Mouse (Mus musculus): ENCODE results near the gene Spty2d1.

The Spty2d1 gene

DNA sequence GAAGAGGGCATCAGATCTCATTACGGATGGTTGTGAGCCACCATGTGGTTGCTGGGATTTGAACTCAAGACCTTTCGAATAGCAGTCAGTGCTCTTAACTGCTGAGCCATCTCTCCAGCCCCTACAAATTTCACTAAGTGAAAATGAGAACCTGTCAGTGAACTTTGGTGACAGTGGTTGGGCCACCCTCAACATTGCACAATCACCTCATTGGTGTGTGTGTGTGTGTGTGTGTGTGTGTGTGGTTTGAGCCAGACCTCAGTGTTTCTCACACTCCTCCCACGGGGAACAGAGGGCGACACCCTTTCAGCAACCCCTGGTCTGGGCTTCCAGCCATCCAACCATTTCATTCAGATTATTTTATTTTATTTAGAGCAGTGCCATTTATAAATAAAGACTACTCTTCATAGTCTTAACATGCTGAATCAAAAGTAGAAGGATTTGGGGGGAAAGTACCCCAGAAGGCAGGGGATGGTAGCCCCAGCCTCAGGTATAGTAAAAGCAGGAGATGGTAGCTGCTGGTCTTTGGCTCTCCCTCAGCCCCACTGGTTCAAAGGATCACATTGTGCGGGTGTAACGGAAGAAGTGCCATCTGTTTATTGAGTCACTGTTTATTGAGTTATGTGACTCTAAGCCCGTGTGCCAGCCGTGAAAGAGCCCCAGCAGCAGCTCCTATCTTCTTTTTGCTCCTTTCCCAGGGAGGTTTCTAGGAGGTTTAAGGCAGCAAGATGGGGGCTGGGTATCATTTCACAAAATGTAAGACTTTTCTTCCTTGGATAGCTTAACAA is 22.3 kb downstream of the Spty2d1 start:
- DNase-seq: no peak

DNA sequence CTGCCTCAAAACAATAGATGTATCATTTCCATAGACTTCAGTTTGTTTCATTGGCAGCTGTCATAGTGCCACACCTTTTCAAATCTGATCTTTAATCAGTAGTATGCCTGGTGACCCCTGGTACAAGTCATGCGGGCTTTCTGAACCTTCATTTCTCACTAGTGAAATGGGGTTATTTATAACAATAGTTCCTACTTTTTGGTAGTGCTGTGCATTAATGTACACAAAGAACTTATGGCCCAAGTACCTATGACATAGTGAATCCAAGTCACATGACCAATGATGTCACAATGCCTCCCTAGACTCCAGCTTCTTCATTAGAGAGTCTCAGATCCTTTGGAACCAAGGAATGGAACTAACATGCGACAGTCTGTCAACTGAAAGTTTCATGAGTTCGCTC is 24.9 kb downstream of the Spty2d1 start, which contains the start of gene Gm9999:
Gene Gm9999 (plus strand): TSS at position 301 of the 400 bp plus-strand sequence.
- no peak for DNase-seq

GRCm38 (mm10) chr7:46975456-46975855 is 32.8 kb downstream of the Spty2d1 start:
- DNase-seq: no peak

DNA sequence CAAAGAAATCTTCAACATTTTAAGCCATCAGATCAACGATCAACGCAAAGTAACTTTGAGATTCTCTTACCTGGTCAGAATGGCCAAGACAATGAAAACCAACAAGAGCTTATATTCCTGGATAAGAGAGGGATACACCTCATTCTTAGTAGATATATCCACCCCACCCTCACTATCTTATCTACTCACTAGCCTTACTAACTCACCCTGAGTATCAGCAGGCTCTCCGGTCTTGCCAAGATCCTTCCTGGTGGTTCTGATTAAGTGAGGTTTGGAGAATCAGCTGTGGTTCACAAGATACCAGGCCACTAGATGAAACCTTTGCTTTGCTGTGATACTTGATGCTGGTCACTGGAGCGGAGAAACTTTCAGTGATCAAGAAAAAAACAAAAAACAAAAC is 33.6 kb downstream of the Spty2d1 start:
- no peak for DNase-seq

DNA sequence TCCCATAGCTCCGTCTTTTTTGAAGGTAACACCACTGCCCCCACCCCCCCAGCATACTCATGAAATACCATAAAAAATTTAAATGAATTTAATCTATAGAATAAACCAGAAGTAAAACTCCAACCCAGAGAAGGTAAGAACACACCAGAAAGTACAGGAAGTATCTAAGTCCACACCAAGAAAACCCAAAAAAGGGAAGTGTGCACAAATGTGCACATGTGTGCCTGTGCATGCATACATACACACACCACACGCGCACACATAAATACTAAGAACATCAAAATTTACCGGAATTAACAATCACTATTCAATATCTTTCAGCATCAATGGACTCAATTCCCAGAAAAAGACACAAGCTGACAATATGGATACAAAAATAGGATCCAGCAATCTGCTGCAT is 38.3 kb downstream of the Spty2d1 start:
- no peak for DNase-seq

DNA sequence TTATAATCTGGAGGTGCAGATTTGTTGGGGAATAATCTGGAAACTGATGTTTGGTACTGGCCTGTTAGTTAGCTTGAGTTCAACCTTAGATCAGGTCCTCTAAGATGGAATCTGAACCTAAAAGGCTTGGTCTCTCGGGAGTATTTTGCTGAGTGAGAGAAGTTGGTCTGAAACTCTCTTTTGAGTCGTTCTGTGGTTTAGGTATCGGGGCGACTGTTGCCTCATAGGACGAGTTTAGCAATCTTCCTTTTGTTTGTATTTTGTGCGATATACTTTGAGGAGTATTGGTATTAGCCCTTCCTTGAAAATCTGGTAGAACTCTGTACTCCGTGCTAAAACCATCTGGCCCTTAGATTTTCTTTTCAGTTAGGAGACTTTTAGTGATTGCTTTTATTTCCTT is 44.1 kb downstream of the Spty2d1 start:
- DNase-seq: no peak

DNA sequence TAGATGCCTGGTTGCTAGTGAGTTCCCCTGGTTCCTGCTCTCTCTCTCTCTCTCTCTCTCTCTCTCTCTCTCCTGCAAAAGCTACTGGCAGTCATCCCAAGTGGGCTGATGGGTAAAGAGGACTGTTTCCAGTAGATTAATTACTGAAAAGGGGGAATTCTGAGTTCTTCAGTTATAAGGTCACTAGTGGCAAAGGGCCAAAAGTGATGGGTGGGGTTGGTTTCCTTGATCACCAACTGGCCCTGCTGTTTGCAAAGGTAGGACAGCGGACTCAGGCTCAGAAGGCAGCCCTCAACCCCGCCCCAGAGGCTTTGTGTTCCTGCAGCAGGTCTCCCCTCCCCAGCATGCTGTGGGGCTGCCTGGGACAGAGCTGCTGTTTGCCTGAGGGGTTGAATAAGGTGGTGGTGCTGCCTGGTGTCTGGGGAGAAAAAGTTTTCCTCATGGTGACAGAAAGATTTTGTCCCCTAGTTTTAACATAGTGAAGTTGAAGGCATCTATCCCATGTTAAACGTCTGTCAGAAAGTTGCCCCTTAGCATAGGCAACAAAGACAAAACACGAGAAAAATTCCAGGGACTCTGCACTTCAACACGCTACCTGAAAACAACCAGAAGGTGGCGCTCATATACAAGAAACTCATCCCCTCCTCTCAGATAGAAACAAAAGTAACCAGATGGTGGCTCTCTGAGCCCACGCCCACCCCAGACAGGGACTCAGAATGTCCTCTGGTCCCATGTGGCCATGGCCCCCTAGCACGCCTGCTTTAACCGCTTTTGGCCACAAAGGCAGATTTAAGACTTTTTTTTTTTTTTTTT is 45.2 kb downstream of the Spty2d1 start:
- peak; percentile 59 for DNase-seq

- no peak for DNase-seq
Measured at GRCm38 (mm10) chr7:46962132-46962531, 46.1 kb downstream of the Spty2d1 start.

DNA sequence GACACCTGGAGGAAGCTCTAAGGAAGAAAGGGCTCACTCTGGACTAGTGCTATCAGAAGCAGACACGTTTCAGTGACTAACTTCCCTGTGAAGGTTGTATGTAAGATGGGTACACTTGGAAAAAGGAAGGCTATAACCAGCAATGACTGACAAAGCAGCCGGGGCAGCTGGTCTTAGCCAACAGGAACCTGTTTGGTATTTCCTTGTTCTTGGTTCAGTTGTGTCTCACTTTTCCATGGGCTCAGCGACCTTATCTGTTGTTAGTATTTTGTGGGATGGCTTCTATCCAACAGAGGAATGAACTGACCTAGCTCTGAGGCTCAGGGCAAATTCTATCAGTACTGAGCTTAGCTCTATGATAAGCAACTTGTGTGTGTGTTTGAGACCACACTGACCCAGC is 47.2 kb downstream of the Spty2d1 start:
- no peak for DNase-seq

GRCm38 (mm10) chr7:46958853-46959252 is 49.4 kb downstream of the Spty2d1 start:
- DNase-seq: peak; percentile 31

- peak; percentile 95 for DNase-seq
Measured at GRCm38 (mm10) chr7:46957831-46958691, 50.1 kb downstream of the Spty2d1 start, which contains the start of gene Uevld. Uevld (minus strand) TSS chr7:46958527.

Measured in cerebellum, adult 11-12 months (tissue).